ENCODE assay signal across 8 mouse cellular contexts in genomic region chrX:7573176-7574086, GRCm38 (mm10). TPM values are rescaled to one million over a fixed set of nuclear protein-coding genes. Genes with fewer than 3 reads are reported as not detected.
DNase-seq lines count a peak whose midpoint lies in the region; ATAC-seq and TF ChIP-seq lines count a peak whose summit lies in the region.

Foxp3 (plus strand) TSS chrX:7573644.

- H3K4me1 ChIP-seq in intestine, postnatal 0 days (replicated peaks; ENCODE audit: control insufficient read depth, insufficient read depth, low read length) = no peaks in the 10 kb centered on the region
- H3K4me1 ChIP-seq in liver, embryonic 13.5 days (replicated peaks) = peaks cover 44% of the 10 kb centered on the region

- H3K4me3 ChIP-seq in intestine, postnatal 0 days (ENCODE audit: low read depth, low read length) = peak within 1 kb of the TSS; percentile 58
- peak within 1 kb of the TSS; percentile 72 for H3K4me3 ChIP-seq in liver, embryonic 13.5 days (replicated peaks)

- H3K9me3 ChIP-seq in intestine, postnatal 0 days (ENCODE audit: control insufficient read depth) = no peaks in the 10 kb centered on the region
- no peaks in the 10 kb centered on the region for H3K9me3 ChIP-seq in liver, embryonic 13.5 days (replicated peaks)

- no peaks in the 10 kb centered on the region for H3K36me3 ChIP-seq in intestine, postnatal 0 days (ENCODE audit: control insufficient read depth, insufficient read depth)
- H3K36me3 ChIP-seq in liver, embryonic 13.5 days = no peaks in the 10 kb centered on the region; the same call in 1 of the 2 replicates

- peak within 1 kb of the TSS; percentile 64 for H3K9ac ChIP-seq in intestine, postnatal 0 days (ENCODE audit: low read depth, low read length)
- peak within 1 kb of the TSS; percentile 76 for H3K9ac ChIP-seq in liver, embryonic 13.5 days

- ATAC-seq in intestine, postnatal 0 days = peak; percentile 74
- peak; percentile 46 for ATAC-seq in liver, embryonic 13.5 days (ENCODE audit: low read depth)

- peak; percentile 40 for DNase-seq in urinary bladder, postnatal 25 days (ENCODE audit: low spot score)
- no peak for DNase-seq in urinary bladder, postnatal 10 days (ENCODE audit: low spot score)
- peak; percentile 50 for DNase-seq in embryo, embryonic 10.5 days (ENCODE audit: low spot score)
- DNase-seq in gastrocnemius, postnatal 4 days (ENCODE audit: low spot score in 2 of 2) = peak; percentile 29 to 45
- DNase-seq in liver, embryonic 13.5 days = peak; percentile 12
- peak; percentile 10 for DNase-seq in ovary, adult 18-20 months (ENCODE audit: low spot score)
- no peak for DNase-seq in B cell, adult 2 months

- H3K27me3 ChIP-seq in intestine, postnatal 0 days (replicated peaks; ENCODE audit: control insufficient read depth, insufficient read depth, low read length) = no peaks in the 10 kb centered on the region
- H3K27me3 ChIP-seq in liver, embryonic 13.5 days = no peaks in the 10 kb centered on the region

- peak within 1 kb of the TSS; percentile 81 for H3K27ac ChIP-seq in intestine, postnatal 0 days (ENCODE audit: low read depth, low read length)
- peak within 1 kb of the TSS; percentile 76 for H3K27ac ChIP-seq in liver, embryonic 13.5 days

- WGBS in intestine, postnatal 0 days = 33% methylated on average over 39 of the region's 72 CpGs
- WGBS in liver, embryonic 13.5 days (ENCODE audit: insufficient replicate concordance) = 22% methylated on average over 66 of the region's 72 CpGs

- TF ChIP-seq CTCF in intestine, postnatal 0 days (IDR thresholded peaks at IDR 0.05; ENCODE audit: low read depth) = no peak

- peak within 1 kb of the TSS; percentile 74 for H3K4me2 ChIP-seq in intestine, postnatal 0 days (replicated peaks; ENCODE audit: low read depth)
- H3K4me2 ChIP-seq in liver, embryonic 13.5 days = peak within 1 kb of the TSS; percentile 83

RNA-seq across cellular contexts. Expression of gene Foxp3, which starts in this region (rescaled TPM):
- under 1 TPM in 1 of 2 experiments, not detected in 1; 0.15 TPM for total RNA-seq in gastrocnemius, postnatal 4 days (2021)
- 0.05 TPM in 1 of 2 replicates, not detected in the other for polyA plus RNA-seq in intestine, postnatal 0 days (2015; fragmentation: Nextera tagmentation; extraction: Ambion mirVana)
- 0.05 TPM in 1 of 2 replicates, not detected in the other for polyA plus RNA-seq in liver, embryonic 13.5 days (2015; fragmentation: Nextera tagmentation; extraction: Ambion mirVana)

Comparison
In these comparisons a context has a peak if more than half of its experiments do, and no peak if none do; other contexts are left out.
1. DNase-seq: peak in urinary bladder, postnatal 25 days (single experiment), embryo, embryonic 10.5 days (single experiment) and ovary, adult 18-20 months (single experiment); none in urinary bladder, postnatal 10 days (single experiment) and B cell, adult 2 months (0 of 2).
2. Peak in DNase-seq in gastrocnemius, postnatal 4 days; RNA of the gene not detected or under 1 TPM.
3. Peak in ATAC-seq, H3K4me3 ChIP-seq, H3K27ac ChIP-seq, H3K9ac ChIP-seq and H3K4me2 ChIP-seq in intestine, postnatal 0 days; RNA of the gene not detected or under 1 TPM.
4. Peak in DNase-seq, ATAC-seq, H3K4me3 ChIP-seq, H3K27ac ChIP-seq, H3K9ac ChIP-seq and H3K4me2 ChIP-seq in liver, embryonic 13.5 days; RNA of the gene not detected or under 1 TPM.